Mouse (Mus musculus): ENCODE results near the gene Zdhhc18.

DNA sequence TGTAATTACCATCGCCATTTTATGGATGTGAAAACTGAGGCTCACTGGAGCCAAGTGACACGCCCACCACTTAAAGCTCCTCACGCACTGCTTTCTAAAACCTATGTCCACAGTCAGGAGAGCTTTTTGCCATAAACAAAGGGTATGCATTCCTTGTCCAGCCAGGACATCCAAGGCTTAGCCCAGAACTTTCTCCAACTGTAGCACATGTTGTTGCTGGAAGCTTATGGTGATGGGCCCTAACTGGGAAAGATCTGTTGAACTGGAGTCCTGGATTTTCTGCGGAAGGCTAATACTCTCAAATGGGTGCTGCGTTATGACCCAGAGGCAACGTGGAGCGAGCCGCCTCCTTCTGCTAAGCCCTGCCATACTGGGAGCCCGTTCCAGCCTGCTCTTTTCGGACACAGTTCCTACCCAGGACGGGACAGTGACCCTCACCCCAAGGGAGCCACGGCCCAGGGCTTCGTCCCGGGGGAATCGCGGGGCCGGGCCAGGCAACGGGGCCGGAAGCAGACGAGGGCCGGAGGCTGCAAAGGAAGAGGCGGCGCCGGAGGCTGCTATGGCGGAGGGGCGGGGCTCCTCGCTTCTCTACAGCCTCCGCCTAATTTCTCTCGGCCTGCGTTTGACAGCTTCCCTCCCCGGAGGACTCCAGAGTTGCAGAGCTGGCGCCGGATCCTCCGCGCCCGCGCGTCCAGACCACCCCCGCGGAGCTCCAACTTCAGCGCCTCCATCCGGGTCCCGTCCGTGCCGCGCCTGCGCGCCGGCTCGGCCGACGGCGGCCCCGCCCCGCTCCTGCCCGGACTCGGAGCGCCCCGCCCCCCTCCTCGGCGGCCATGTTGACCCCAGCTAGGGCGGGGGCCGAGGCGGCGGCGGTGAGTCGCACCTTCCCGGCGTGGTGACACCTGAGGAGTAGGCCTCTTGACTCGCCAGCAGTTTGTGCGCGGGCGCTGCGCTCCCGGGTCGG is 22.2 kb upstream of the Zdhhc18 start, which contains the start of gene Pigv:
- TF ChIP-seq CTCF (IDR thresholded peaks at IDR 0.05; ENCODE audit: control insufficient read depth, insufficient read depth, insufficient replicate concordance, low read depth, low read length) = no peak
- peak; percentile 64 for TF ChIP-seq POLR2A (IDR thresholded peaks at IDR 0.05; ENCODE audit: control insufficient read depth, low read depth, low read length)

Data from testis, adult 2 months (tissue).